Mouse (Mus musculus) testis, adult 2 months (tissue): ENCODE results near the gene Hlx.

Experiments used
- CTCF ChIP-seq: fragments of 200-500 bp; IDR thresholded peaks from 2 replicates; pipeline ENCODE4 v1.5.1; 2012; ENCODE audit warnings: low read depth, mild to moderate bottlenecking, inconsistent platforms, low read length, moderate library complexity; ENCODE audit not compliant: control insufficient read depth, insufficient read depth, insufficient replicate concordance
- POLR2A ChIP-seq: fragments of 200-500 bp; IDR thresholded peaks from 2 replicates; pipeline ENCODE4 v1.6.1; 2012; ENCODE audit warnings: low read depth, mild to moderate bottlenecking, inconsistent platforms, low read length, moderate library complexity; ENCODE audit not compliant: control insufficient read depth

- no peak for TF ChIP-seq POLR2A
- peak; percentile 88 for TF ChIP-seq CTCF
Observed at GRCm38 (mm10) chr1:184771202-184771890, 38.9 kb upstream of the Hlx start.
